Mouse (Mus musculus) layer of hippocampus, adult 18-20 months (tissue): ENCODE results near the gene Rnf214. TPM values are rescaled to one million over a fixed set of nuclear protein-coding genes. Genes with fewer than 3 reads are reported as not detected.

Experiments used
- DNase-seq, 2 experiments: peaks; one replicate each; pipeline ENCODE4 v3.0.0; 2022; ENCODE audit warnings: low spot score in 2 of 2
- total RNA-seq, 2 experiments: library from RNA; stranded (reverse); gene quantifications; 2 replicates each; pipeline ENCODE4 v1.2.3; 2021

The Rnf214 gene
- total RNA-seq, 2 experiments from 2014 or later, result 71.8 to 73.2 TPM

GRCm38 (mm10) chr9:45936883-45937282, 30.2 kb upstream of the Rnf214 start:
- peak in 1 of 2 experiments; percentile 62 for DNase-seq

DNA sequence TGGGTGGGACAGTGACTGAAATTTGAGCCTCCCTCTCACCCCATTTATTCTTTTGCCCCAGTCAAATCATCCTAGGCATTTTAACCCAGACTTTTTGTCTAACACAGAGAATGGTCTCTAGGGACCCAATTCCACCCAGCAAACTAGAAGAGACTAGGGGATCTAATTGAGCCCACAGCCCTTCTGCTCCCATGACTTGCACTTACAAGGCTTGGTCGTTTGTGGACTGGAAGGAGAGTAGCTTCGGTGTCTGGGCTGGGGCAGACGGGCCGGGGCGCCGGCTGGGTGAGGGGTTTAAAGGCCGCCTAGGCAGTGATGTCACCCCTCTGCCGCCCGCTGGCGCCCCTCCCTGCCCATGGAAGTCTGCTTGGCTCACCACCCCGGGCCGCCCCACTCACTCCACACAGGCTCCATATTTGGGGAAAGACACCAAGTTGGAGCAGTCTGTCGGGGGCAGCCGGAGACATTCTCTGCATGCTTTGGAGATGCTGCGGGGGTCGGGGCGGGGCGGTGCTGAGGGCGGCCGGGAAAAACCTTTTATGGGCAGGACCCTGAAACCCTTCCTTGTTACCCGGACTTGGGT, 29.0 kb upstream of the Rnf214 start, which contains the start of gene Tagln:
Gene Tagln (minus strand): TSS at position 431 of the 583 bp plus-strand sequence.
- DNase-seq, result no peak

DNA sequence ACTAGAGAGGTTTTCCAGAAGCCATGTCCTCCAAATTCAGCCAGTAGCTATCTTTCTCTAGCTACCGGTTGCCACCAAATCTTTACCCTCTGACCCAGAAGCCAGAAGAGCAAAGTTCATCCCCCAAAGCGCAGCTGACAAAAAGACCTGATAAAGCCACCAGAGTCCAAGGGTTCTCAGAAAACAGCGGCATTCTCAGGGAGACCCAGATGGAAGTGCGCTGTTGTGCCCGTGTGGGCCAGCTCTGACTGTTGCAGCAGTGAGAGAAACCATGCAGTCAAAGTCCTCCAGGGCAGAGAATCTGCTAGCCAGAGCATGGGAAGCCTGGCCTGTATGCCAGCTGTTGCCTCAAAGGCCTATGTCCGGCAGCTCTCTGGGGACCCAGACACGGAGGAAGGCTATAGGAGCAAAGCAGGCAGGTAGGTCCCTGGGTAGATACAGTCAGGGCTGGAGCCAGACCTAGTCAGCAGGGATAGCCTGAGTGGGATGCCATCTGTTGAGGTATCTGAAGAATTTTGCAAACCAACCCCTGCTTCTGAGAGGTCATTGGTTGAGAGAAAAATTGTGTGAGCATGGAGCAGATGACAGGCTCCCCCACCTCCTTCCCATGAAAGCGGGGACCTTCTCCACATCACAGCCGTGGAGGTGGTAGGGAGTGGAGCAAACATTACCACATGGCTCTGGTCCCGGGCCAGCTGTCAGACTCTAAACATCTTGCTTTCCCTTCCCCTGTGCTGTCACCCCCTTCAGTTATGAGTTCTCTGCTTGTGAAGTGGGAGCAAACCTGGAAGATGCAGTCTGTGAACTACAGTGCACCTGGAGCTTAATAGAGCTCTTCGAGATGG, 26.1 kb upstream of the Rnf214 start:
- DNase-seq, result peak; percentile 54 to 63

DNA sequence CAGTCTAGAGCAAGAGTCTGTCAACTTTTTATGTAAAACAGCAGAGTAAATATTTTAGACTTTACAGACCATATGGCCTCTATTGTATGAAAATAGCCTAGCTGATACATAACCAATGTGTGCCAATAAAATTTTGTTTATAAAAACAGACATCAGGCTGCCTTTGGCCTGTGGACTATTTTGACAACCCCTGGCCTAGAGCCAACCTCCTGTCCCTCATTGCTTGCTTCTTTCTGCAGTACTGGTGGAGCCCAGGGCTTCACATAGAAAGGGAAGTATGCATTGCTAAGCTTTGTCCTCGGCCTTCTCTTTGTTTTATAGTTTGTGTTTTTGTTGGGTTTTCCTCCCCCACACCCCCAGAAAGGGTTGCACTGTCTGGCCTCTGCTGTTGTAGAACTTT, 25.2 kb upstream of the Rnf214 start:
- DNase-seq, result no peak

GRCm38 (mm10) chr9:45929285-45929684, 22.6 kb upstream of the Rnf214 start:
- no peak for DNase-seq

DNA sequence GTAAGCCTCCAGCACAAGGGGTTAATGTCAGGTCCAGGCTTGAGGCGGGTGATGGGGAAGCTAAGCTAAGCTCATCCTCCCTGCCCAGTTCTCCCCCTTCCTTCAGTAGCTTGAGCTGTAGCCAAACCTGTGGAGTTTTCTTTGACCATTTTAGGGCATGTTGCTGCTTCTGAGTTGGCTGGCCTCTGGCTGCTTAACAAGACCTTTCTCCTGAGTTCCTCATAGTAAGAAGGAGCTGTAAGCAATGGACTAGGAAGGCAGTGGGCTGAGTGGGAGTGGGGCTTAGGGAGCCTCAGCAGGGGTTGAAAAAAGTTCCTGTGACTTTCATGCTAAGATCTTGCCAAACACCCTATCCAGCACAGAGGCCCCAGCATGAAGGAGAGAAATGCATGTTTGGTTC, 13.2 kb upstream of the Rnf214 start:
- no peak for DNase-seq

GRCm38 (mm10) chr9:45917041-45917934, 10.6 kb upstream of the Rnf214 start:
- peak in 1 of 2 experiments; percentile 56 for DNase-seq

- no peak for DNase-seq
Measured at GRCm38 (mm10) chr9:45915659-45916058, 8.9 kb upstream of the Rnf214 start.

DNA sequence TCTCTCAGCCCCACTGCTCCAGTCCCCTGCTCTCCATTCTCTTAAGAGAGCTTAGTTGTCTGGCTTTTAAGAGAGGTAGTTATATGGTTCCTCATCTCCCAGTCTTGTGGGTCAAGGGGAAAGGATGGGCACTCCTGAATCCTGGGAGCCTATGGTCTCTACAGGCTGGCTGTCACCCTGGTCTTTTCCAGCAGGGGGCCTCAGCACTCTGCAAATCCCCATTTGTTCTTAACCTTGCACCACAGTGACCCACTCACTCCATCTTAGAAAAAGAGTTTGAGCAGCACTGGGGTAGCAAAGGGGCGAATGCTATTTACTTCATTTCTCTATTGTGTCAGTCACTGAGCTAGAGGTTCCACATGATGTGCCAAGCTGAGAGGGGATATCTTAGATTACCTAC, 5.0 kb upstream of the Rnf214 start:
- peak in 1 of 2 experiments; percentile 43 for DNase-seq

DNA sequence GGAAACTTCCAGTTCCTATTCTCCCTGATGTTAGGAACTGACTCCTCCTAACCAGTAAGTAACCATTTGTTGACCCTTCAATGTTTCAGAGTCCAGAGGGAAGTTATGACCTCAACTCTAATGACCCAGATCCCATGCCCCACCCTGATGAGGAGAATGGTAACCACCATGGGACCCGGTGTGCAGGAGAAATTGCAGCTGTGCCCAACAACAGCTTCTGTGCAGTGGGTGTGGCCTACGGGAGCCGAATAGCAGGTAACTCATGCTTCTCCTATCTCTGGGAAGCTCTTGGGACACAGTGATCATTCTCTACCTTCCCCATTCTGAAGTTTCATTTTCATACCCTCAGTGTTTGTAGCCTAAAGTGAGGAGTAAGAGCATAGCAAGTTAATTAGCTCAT, 4.3 kb upstream of the Rnf214 start:
- DNase-seq, result no peak

- no peak for DNase-seq
Measured at GRCm38 (mm10) chr9:45907078-45907428, 342 bp upstream of the Rnf214 start.

DNA sequence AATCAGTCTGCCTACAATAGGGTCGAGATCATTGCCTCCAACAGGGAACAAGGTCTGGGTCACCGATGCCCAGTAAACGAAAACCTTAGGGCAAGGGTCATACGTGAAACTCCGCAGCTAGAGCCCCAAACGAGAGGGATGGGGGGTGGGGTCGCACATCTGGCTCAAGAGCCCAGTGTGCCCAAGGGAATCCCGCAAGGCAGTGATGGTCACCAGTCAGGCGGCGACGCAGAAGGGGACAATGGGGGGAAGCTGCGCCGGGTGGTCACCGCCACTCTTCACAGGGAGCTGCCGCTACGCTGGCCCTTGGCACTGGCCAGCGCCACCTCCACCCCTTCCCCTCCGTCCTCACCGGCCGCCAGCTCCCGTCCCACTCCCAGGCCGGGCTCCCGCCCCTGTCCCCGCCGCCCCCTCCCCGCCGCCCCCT, 887 bp downstream of the Rnf214 start:
- DNase-seq, result peak in 1 of 2 experiments; percentile 18

DNA sequence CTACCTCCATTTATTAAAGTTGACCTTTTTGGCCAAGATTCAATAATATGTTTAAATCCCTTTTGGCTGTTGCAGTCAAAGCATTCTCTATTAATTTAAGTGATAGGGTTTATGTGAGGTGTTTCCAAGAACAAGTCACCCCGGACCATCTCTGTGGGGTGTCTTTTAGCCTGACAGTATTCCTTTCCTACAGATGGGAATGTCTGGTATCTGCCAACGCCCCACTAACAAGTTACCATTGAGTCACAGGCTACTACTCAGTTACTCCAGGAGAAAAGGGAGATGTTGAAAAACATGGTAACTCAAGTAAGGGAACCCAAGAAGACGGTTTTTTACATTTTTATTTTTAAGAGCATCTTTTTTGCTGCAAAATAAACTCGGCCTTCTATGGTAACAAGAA, 1.5 kb downstream of the Rnf214 start:
- no peak for DNase-seq

GRCm38 (mm10) chr9:45893681-45894080, 13.0 kb downstream of the Rnf214 start:
- no peak for DNase-seq

DNA sequence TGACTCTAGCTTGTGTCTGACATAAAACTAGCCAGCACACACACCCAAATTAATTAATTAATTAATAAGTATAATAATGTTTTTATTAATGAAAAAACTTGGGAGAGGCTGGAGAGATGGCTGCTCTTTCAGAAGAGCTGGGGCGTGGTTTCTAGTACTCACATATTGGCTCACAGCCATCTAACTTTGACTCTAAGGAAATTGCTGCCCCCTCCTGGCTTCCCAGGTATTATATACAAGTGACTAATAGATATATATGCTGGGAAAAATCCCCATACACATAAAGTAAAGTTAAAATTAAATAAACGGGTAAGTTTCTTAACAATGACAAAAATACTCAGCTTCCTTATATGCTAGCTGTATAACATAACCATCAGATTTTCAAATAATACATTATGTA, 28.8 kb downstream of the Rnf214 start:
- no peak for DNase-seq

DNA sequence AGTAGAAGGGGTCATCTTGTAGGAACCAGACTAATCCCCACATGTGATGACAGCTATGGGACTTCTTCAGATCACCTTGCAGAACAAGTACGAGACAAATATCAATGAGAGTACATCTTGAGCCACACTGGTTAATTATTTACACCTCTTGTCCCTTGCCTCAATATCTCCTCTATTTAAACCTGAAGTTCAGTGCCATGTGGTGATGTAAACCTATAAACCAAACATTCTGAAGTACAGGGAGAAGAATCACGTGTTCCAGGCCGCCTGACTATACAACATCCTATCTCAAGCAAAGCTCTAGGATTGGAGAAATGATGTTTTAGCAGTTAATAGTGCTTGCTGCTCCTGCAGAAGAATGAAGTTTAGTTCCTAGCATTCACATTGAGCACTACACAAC, 36.4 kb downstream of the Rnf214 start:
- no peak for DNase-seq

DNA sequence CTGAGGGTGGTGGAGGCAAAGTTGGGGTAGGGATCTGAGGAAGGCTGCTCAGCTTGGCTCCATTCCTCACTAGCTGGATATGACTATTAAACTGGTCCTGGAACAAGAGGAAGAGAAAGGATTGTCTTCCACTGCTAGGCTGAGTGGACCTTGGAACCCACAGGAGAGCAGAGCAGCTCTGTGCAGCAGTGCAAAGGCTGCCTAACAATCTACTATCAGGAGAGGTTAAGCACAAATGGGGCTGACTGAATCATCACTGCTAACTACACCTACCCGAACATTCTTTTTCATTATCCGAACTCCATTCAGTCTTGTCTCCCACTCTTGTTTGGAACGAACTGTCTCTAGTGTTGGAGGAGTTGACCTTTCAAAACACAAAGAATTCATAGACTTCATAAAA, 37.5 kb downstream of the Rnf214 start:
- DNase-seq, result no peak

- peak in 1 of 2 experiments; percentile 34 for DNase-seq
Measured at GRCm38 (mm10) chr9:45861813-45862212, 44.9 kb downstream of the Rnf214 start.

GRCm38 (mm10) chr9:45859364-45859763, 47.3 kb downstream of the Rnf214 start:
- DNase-seq, result no peak

DNA sequence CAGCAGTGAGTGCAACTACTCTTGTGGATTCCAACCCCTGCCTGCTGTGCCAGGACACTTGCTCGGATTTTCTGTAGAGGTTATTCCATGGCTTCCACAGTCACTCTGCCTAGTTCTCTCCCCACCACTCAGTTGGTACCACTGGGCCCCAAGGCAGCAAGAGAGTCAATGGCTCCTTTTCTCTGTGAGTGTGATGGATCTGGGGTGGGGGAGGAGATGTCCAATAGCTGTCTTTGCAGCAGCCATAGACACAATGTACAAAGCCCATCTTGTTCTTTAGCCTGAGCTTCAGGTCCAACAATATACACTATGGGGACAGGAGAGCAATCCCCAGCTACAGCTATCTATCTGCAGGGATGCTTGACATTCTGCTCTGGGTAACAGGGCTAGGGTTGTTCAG, 52.6 kb downstream of the Rnf214 start:
- DNase-seq, result no peak

GRCm38 (mm10) chr9:45853695-45854094, 53.0 kb downstream of the Rnf214 start:
- no peak for DNase-seq

- DNase-seq, result no peak
Measured at GRCm38 (mm10) chr9:45851776-45852175, 54.9 kb downstream of the Rnf214 start.
